Mouse (Mus musculus): ENCODE measurements around the gene Hhatl. TPM values are rescaled to one million over a fixed set of nuclear protein-coding genes. Genes with fewer than 3 reads are reported as not detected.
A peak's percentile ranks its signal among the peaks of the same experiment; 100 is the strongest.

The Hhatl gene
- polyA plus RNA-seq, 1 experiment: not detected

DNA sequence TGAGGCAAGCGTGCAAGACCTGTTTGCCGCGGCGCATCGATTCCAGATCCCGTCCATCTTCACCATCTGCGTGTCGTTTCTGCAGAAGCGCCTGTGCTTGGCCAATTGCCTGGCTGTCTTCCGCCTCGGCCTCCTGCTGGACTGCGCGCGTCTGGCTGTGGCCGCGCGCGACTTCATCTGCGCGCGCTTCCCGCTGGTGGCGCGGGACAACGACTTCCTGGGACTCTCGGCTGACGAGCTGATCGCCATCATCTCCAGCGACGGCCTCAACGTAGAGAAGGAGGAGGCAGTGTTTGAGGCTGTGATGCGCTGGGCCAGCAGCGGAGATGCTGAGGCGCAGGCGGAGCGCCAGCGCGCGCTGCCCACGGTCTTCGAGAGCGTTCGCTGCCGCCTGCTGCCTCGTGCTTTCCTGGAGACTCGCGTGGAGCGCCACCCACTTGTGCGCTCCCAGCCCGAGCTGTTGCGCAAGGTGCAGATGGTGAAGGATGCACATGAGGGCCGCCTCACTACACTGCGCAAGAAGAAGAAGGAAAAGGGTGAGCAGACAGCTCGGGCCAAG, 14.2 kb downstream of the Hhatl start:
- TF ChIP-seq POLR2A (IDR thresholded peaks at IDR 0.05; ENCODE audit: insufficient read depth, low read length): no peak
- no peak for TF ChIP-seq EP300 (IDR thresholded peaks at IDR 0.05; ENCODE audit: insufficient read depth, low read depth, low read length)
- TF ChIP-seq CTCF (IDR thresholded peaks at IDR 0.05; ENCODE audit: low read depth, low read length): no peak
- Histone ChIP-seq H3K27me3 (ENCODE audit: control insufficient read depth, insufficient read depth, low read length, poor library complexity, severe bottlenecking) (peaks cover 7% of the 10 kb centered on the region; the same call in 1 of the 2 replicates), H3K4me3 (ENCODE audit: low read depth, low read length) (peak overlapping the region; percentile 54), H3K36me3 (ENCODE audit: control insufficient read depth, insufficient read depth, low read length, poor library complexity, severe bottlenecking) (no peaks in the 10 kb centered on the region), H3K27ac (ENCODE audit: insufficient read depth, low read length) (no peak overlapping the region), H3K4me1 (ENCODE audit: control insufficient read depth, insufficient read depth, low read length) (no peaks in the 10 kb centered on the region), H3K9ac (ENCODE audit: low read depth, poor library complexity, severe bottlenecking) (no peak overlapping the region; the same call in 1 of the 2 replicates), H3K9me3 (replicated peaks; ENCODE audit: control insufficient read depth, insufficient read depth, low read length, poor library complexity, severe bottlenecking) (no peaks in the 10 kb centered on the region)

GRCm38 (mm10) chr9:121777484-121778065, 14.7 kb downstream of the Hhatl start, which contains the start of gene Klhl40:
Gene Klhl40 (plus strand): TSS chr9:121777607.
- no peaks in the 10 kb centered on the region for H3K36me3 ChIP-seq (ENCODE audit: control insufficient read depth, insufficient read depth, low read length, poor library complexity, severe bottlenecking)

DNA sequence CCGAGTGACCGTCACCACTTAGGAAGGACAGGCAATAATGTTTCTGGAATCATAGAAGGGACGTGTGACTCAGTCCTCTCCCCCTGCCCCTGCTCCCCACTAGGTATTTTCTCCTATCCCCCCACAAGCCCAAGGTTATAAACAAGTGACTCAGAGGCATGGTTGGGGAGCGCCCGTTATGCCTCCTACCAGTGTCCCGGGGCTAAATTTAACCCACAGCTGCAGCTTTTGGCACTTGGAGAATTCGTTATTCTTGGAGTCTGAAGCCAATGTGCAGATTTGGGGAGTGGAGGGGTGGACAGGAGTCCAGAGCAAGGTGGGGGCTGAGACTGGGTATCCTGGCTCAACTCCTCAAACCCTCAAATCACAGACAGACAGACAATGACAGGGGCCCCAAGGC, 15.8 kb downstream of the Hhatl start:
- Histone ChIP-seq H3K9me3 (replicated peaks; ENCODE audit: control insufficient read depth, insufficient read depth, low read length, poor library complexity, severe bottlenecking) (no peaks in the 10 kb centered on the region), H3K4me1 (ENCODE audit: control insufficient read depth, insufficient read depth, low read length) (no peaks in the 10 kb centered on the region), H3K9ac (ENCODE audit: low read depth, poor library complexity, severe bottlenecking) (no peak overlapping the region), H3K4me3 (ENCODE audit: low read depth, low read length) (no peak overlapping the region), H3K27ac (ENCODE audit: insufficient read depth, low read length) (no peak overlapping the region), H3K36me3 (ENCODE audit: control insufficient read depth, insufficient read depth, low read length, poor library complexity, severe bottlenecking) (no peaks in the 10 kb centered on the region), H3K27me3 (ENCODE audit: control insufficient read depth, insufficient read depth, low read length, poor library complexity, severe bottlenecking) (peaks cover 7% of the 10 kb centered on the region; the same call in 1 of the 2 replicates)
- TF ChIP-seq EP300 (IDR thresholded peaks at IDR 0.05; ENCODE audit: insufficient read depth, low read depth, low read length) (no peak), POLR2A (IDR thresholded peaks at IDR 0.05; ENCODE audit: insufficient read depth, low read length) (no peak), CTCF (IDR thresholded peaks at IDR 0.05; ENCODE audit: low read depth, low read length) (no peak)

More at GRCm38 (mm10) chr9:121777484-121778065, 14.7 kb downstream of the Hhatl start, which contains the start of gene Klhl40:
- H3K9ac ChIP-seq (ENCODE audit: low read depth, poor library complexity, severe bottlenecking): no peak within 1 kb of the TSS; the same call in 1 of the 2 replicates
- H3K4me1 ChIP-seq (ENCODE audit: control insufficient read depth, insufficient read depth, low read length): no peaks in the 10 kb centered on the region
- no peak within 1 kb of the TSS for H3K27ac ChIP-seq (ENCODE audit: insufficient read depth, low read length)
- peak within 1 kb of the TSS; percentile 54 for H3K4me3 ChIP-seq (ENCODE audit: low read depth, low read length)
- peaks cover 7% of the 10 kb centered on the region; the same call in 1 of the 2 replicates for H3K27me3 ChIP-seq (ENCODE audit: control insufficient read depth, insufficient read depth, low read length, poor library complexity, severe bottlenecking)
- TF ChIP-seq EP300 (IDR thresholded peaks at IDR 0.05; ENCODE audit: insufficient read depth, low read depth, low read length) (no peak), POLR2A (IDR thresholded peaks at IDR 0.05; ENCODE audit: insufficient read depth, low read length) (no peak), CTCF (IDR thresholded peaks at IDR 0.05; ENCODE audit: low read depth, low read length) (no peak)
- no peaks in the 10 kb centered on the region for H3K9me3 ChIP-seq (replicated peaks; ENCODE audit: control insufficient read depth, insufficient read depth, low read length, poor library complexity, severe bottlenecking)

- Histone ChIP-seq H3K4me1 (ENCODE audit: control insufficient read depth, insufficient read depth, low read length) (no peaks in the 10 kb centered on the region), H3K27ac (ENCODE audit: insufficient read depth, low read length) (no peak overlapping the region), H3K36me3 (ENCODE audit: control insufficient read depth, insufficient read depth, low read length, poor library complexity, severe bottlenecking) (no peaks in the 10 kb centered on the region), H3K9me3 (replicated peaks; ENCODE audit: control insufficient read depth, insufficient read depth, low read length, poor library complexity, severe bottlenecking) (no peaks in the 10 kb centered on the region), H3K4me3 (ENCODE audit: low read depth, low read length) (no peak overlapping the region), H3K9ac (ENCODE audit: low read depth, poor library complexity, severe bottlenecking) (no peak overlapping the region), H3K27me3 (ENCODE audit: control insufficient read depth, insufficient read depth, low read length, poor library complexity, severe bottlenecking) (peaks cover 7% of the 10 kb centered on the region; the same call in 1 of the 2 replicates)
- TF ChIP-seq EP300 (IDR thresholded peaks at IDR 0.05; ENCODE audit: insufficient read depth, low read depth, low read length) (no peak), POLR2A (IDR thresholded peaks at IDR 0.05; ENCODE audit: insufficient read depth, low read length) (no peak), CTCF (IDR thresholded peaks at IDR 0.05; ENCODE audit: low read depth, low read length) (no peak)
These were observed 16.4 kb downstream of the Hhatl start for GRCm38 (mm10) chr9:121775951-121776350.

GRCm38 (mm10) chr9:121772412-121772811, 19.9 kb downstream of the Hhatl start:
- no peak overlapping the region for H3K9ac ChIP-seq (ENCODE audit: low read depth, poor library complexity, severe bottlenecking)
- TF ChIP-seq POLR2A (IDR thresholded peaks at IDR 0.05; ENCODE audit: insufficient read depth, low read length) (no peak), EP300 (IDR thresholded peaks at IDR 0.05; ENCODE audit: insufficient read depth, low read depth, low read length) (no peak), CTCF (IDR thresholded peaks at IDR 0.05; ENCODE audit: low read depth, low read length) (no peak)
- H3K27ac ChIP-seq (ENCODE audit: insufficient read depth, low read length): no peak overlapping the region
- peaks cover 7% of the 10 kb centered on the region; the same call in 1 of the 2 replicates for H3K27me3 ChIP-seq (ENCODE audit: control insufficient read depth, insufficient read depth, low read length, poor library complexity, severe bottlenecking)
- no peaks in the 10 kb centered on the region for H3K36me3 ChIP-seq (ENCODE audit: control insufficient read depth, insufficient read depth, low read length, poor library complexity, severe bottlenecking)
- H3K4me3 ChIP-seq (ENCODE audit: low read depth, low read length): no peak overlapping the region
- no peaks in the 10 kb centered on the region for H3K4me1 ChIP-seq (ENCODE audit: control insufficient read depth, insufficient read depth, low read length)
- no peaks in the 10 kb centered on the region for H3K9me3 ChIP-seq (replicated peaks; ENCODE audit: control insufficient read depth, insufficient read depth, low read length, poor library complexity, severe bottlenecking)
